ENCODE assay signal across 25 mouse cellular contexts in the genomic region with DNA sequence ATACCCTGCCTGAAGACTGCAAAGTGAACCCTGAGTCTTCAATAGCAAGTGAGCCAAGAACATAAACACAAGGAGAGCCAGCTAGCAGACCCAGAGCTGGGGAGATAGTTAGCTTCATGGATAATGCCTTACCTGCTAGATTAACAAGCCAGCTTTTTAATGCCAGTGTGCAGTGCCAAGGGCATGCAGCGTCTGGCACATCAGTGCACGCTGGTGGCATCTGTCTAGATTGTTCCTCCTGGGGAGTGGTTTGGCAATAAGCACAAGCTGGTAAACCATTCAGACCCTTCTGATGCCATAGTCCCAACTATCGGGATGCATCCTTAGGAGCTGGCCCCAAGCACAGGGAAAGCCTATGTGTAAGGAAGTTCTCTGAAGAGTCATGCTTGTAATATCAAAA.
DNase-seq lines count a peak whose midpoint lies in the region; ATAC-seq and TF ChIP-seq lines count a peak whose summit lies in the region.
"Had no signal": no experiment of that assay in that cellular context is flagged by ENCODE, and none has a peak within 500 bp of the region (broad histone marks: within the 10 kb centered on the region; RNA-seq: fewer than 3 reads in every experiment).

No protein-coding gene starts in this region.

- intact Hi-C loops in gastrocnemius, adult 2 months (cut with DNase I), result no loop called here

- H3K27me3 ChIP-seq in kidney, embryonic 16.5 days (ENCODE audit: insufficient read depth, low read length), result no peaks in the 10 kb centered on the region
- no peaks in the 10 kb centered on the region for H3K27me3 ChIP-seq in liver, postnatal 0 days (ENCODE audit: insufficient read depth, low read length)
- no peaks in the 10 kb centered on the region for H3K27me3 ChIP-seq in embryonic facial prominence, embryonic 10.5 days (replicated peaks; ENCODE audit: low read depth, poor library complexity, severe bottlenecking)
- H3K27me3 ChIP-seq: hindbrain, embryonic 15.5 days; liver, embryonic 15.5 days; lung, embryonic 15.5 days; neural tube, embryonic 12.5 days had no signal

- H3K4me2 ChIP-seq in kidney, embryonic 16.5 days (replicated peaks; ENCODE audit: low read depth, low read length), result no peak overlapping the region
- H3K4me2 ChIP-seq in liver, postnatal 0 days (ENCODE audit: low read depth, low read length), result no peak overlapping the region
- H3K4me2 ChIP-seq: hindbrain, embryonic 15.5 days; liver, embryonic 15.5 days; lung, embryonic 15.5 days; midbrain, embryonic 11.5 days; neural tube, embryonic 12.5 days had no signal

- no peak for TF ChIP-seq CTCF in gastrocnemius, adult 2 months (IDR thresholded peaks at IDR 0.05)
- TF ChIP-seq CTCF in liver, postnatal 0 days (IDR thresholded peaks at IDR 0.05; ENCODE audit: low read depth), result no peak

- H3K9ac ChIP-seq in kidney, embryonic 16.5 days (replicated peaks; ENCODE audit: low read length), result no peak overlapping the region
- H3K9ac ChIP-seq in liver, postnatal 0 days (replicated peaks), result no peak overlapping the region
- H3K9ac ChIP-seq: hindbrain, embryonic 15.5 days; liver, embryonic 15.5 days; lung, embryonic 15.5 days; neural tube, embryonic 12.5 days had no signal

- WGBS in kidney, embryonic 16.5 days, result 94% methylated on average over 3 of the region's 3 CpGs
- 75% methylated on average over 3 of the region's 3 CpGs for WGBS in liver, postnatal 0 days (ENCODE audit: insufficient replicate concordance)
- WGBS in embryonic facial prominence, embryonic 10.5 days, result 94% methylated on average over 3 of the region's 3 CpGs

- no peak overlapping the region for H3K4me3 ChIP-seq in gastrocnemius, adult 2 months
- H3K4me3 ChIP-seq in kidney, embryonic 16.5 days (ENCODE audit: low read length), result no peak overlapping the region
- H3K4me3 ChIP-seq in liver, postnatal 0 days (ENCODE audit: low read depth, low read length), result no peak overlapping the region
- no peak overlapping the region for H3K4me3 ChIP-seq in embryonic facial prominence, embryonic 10.5 days
- H3K4me3 ChIP-seq: erythroblast, embryonic 14.5 days; hindbrain, embryonic 10.5 days; hindbrain, embryonic 15.5 days; liver, embryonic 15.5 days; lung, embryonic 15.5 days; neural tube, embryonic 12.5 days had no signal

- ATAC-seq in kidney, embryonic 16.5 days (ENCODE audit: low FRiP score, low TSS enrichment), result no peak
- ATAC-seq in liver, postnatal 0 days, result no peak
- ATAC-seq: forebrain, embryonic 16.5 days; midbrain, embryonic 16.5 days had no signal

- H3K4me1 ChIP-seq in kidney, embryonic 16.5 days (ENCODE audit: insufficient read depth, low read length), result peaks cover 45% of the 10 kb centered on the region
- peaks cover 38% of the 10 kb centered on the region for H3K4me1 ChIP-seq in liver, postnatal 0 days (ENCODE audit: insufficient read depth)
- peaks cover 30% of the 10 kb centered on the region for H3K4me1 ChIP-seq in embryonic facial prominence, embryonic 10.5 days

- H3K27ac ChIP-seq in gastrocnemius, adult 2 months, result peak overlapping the region; percentile 68
- H3K27ac ChIP-seq in kidney, embryonic 16.5 days (ENCODE audit: low read length), result peak overlapping the region; percentile 41
- peak overlapping the region; percentile 65 for H3K27ac ChIP-seq in liver, postnatal 0 days (ENCODE audit: low read depth)
- no peak overlapping the region for H3K27ac ChIP-seq in embryonic facial prominence, embryonic 10.5 days (replicated peaks)
- H3K27ac ChIP-seq: hindbrain, embryonic 10.5 days; hindbrain, embryonic 15.5 days; lung, embryonic 15.5 days; neural tube, embryonic 12.5 days had no signal

- no peaks in the 10 kb centered on the region for H3K9me3 ChIP-seq in kidney, embryonic 16.5 days (ENCODE audit: low read length)
- H3K9me3 ChIP-seq in liver, postnatal 0 days (ENCODE audit: low read length), result no peaks in the 10 kb centered on the region
- H3K9me3 ChIP-seq in embryonic facial prominence, embryonic 10.5 days, result no peaks in the 10 kb centered on the region
- H3K9me3 ChIP-seq: G1E; hindbrain, embryonic 10.5 days; hindbrain, embryonic 15.5 days; liver, embryonic 15.5 days; lung, embryonic 15.5 days; neural tube, embryonic 12.5 days had no signal

- DNase-seq in gastrocnemius, adult 2 months, result no peak
- no peak for DNase-seq in gastrocnemius, adult 8-10 months (ENCODE audit: low spot score in 2 of 2)
- DNase-seq in kidney, adult 18-20 months, result no peak
- no peak for DNase-seq in liver, postnatal 0 days
- no peak for DNase-seq in liver
- DNase-seq in embryonic facial prominence, embryonic 10.5 days (ENCODE audit: low spot score), result no peak
- DNase-seq: adrenal gland, adult 8-10 months; cerebellum, adult 11 months; cerebellum, adult 9-11 months; gastrocnemius, postnatal 14 days; heart, adult 11 months; heart, postnatal 14 days; kidney, adult 8-10 months; right cerebral cortex, adult 18-20 months had no signal

- 0 out of 2 replicates have a peak, but pooled peaks cover 11% of the 10 kb centered on the region for H3K36me3 ChIP-seq in kidney, embryonic 16.5 days (ENCODE audit: insufficient read depth, low read length)
- no peaks in the 10 kb centered on the region; the same call in 1 of the 2 replicates for H3K36me3 ChIP-seq in liver, postnatal 0 days (replicated peaks; ENCODE audit: insufficient read depth, low read length)
- H3K36me3 ChIP-seq in embryonic facial prominence, embryonic 10.5 days (replicated peaks), result peaks cover 59% of the 10 kb centered on the region
- H3K36me3 ChIP-seq: hindbrain, embryonic 15.5 days; liver, embryonic 15.5 days; neural tube, embryonic 12.5 days had no signal

- no peak for TF ChIP-seq EP300 in liver, postnatal 0 days (IDR thresholded peaks at IDR 0.05; ENCODE audit: low read depth)
